Mouse (Mus musculus) CH12.LX (cell line): Measurements from ENCODE around the gene Thumpd1. TPM values are rescaled to one million over a fixed set of nuclear protein-coding genes. Genes with fewer than 3 reads are reported as not detected.

Source experiments
- DNase-seq: peaks from one replicate; pipeline ENCODE4 v3.0.0-alpha.2; 2013; ENCODE audit errors: extremely low read depth
- H3K27ac ChIP-seq: 2 replicates; pipeline ENCODE4 v1.5.1; 2012; ENCODE audit warnings: low read depth, mild to moderate bottlenecking, control low read depth, moderate library complexity; ENCODE audit not compliant: insufficient read depth
- H3K27me3 ChIP-seq: replicated peaks from 2 replicates; pipeline ENCODE3; 2012; ENCODE audit warnings: inconsistent platforms
- H3K36me3 ChIP-seq, 2 experiments: replicated peaks in 1 of 2; 2 replicates each; pipeline versions ENCODE3 to v1.6.1; 2012; ENCODE audit warnings: inconsistent platforms in 1 of 2, low read length in 1 of 2, mild to moderate bottlenecking in 1 of 2, mixed read lengths in 1 of 2, moderate library complexity in 1 of 2; ENCODE audit not compliant: control insufficient read depth in 1 of 2, insufficient read depth in 1 of 2
- H3K4me1 ChIP-seq, 2 experiments: 2 replicates each; pipeline ENCODE4 v1.6.1; 2012; ENCODE audit warnings: inconsistent platforms in 1 of 2, moderate library complexity in 1 of 2; ENCODE audit not compliant: insufficient read depth in 2 of 2, control insufficient read depth in 1 of 2
- H3K4me2 ChIP-seq: 2 replicates; pipeline ENCODE4 v1.6.1; 2012; ENCODE audit warnings: low read depth, mild to moderate bottlenecking, control low read depth; ENCODE audit not compliant: poor library complexity, insufficient read depth, severe bottlenecking
- H3K4me3 ChIP-seq, 3 experiments: fragments of 150-350 bp in 1 of 3; sonication (generic) in 1 of 3; replicated peaks in 1 of 3; 2 replicates each; pipeline versions ENCODE3 to v1.5.1; 2011 to 2012; ENCODE audit warnings: low read depth in 2 of 3, low read length in 2 of 3, mild to moderate bottlenecking in 2 of 3, moderate library complexity in 2 of 3, control low read depth in 1 of 3, improper control_type of control experiment in 1 of 3, inconsistent platforms in 1 of 3, mixed read lengths in 1 of 3; ENCODE audit not compliant: poor library complexity in 1 of 3
- H3K79me2 ChIP-seq: replicated peaks from 2 replicates; pipeline ENCODE4 v1.6.1; 2012; ENCODE audit warnings: mild to moderate bottlenecking, moderate library complexity; ENCODE audit not compliant: control insufficient read depth, poor library complexity, insufficient read depth, severe bottlenecking; ENCODE audit errors: extremely low read depth
- H3K9ac ChIP-seq: 2 replicates; pipeline ENCODE4 v1.6.1; 2012; ENCODE audit warnings: low read depth, mild to moderate bottlenecking, control low read depth, moderate library complexity; ENCODE audit not compliant: insufficient read depth
- H3K9me3 ChIP-seq: replicated peaks from 2 replicates; pipeline ENCODE3; 2012; ENCODE audit warnings: low read length, inconsistent platforms, mixed read lengths
- CTCF ChIP-seq, 2 experiments: IDR thresholded peaks in 1 of 2; conservative IDR thresholded peaks in 1 of 2; 2 replicates each; pipeline ENCODE4 v1.5.1; 2011 to 2012; ENCODE audit warnings: low read depth in 2 of 2, low read length in 2 of 2, improper control_type of control experiment in 1 of 2, inconsistent platforms in 1 of 2, mild to moderate bottlenecking in 1 of 2, moderate library complexity in 1 of 2
- ELF1 ChIP-seq: IDR thresholded peaks from 2 replicates; pipeline ENCODE4 v1.6.1; 2014; ENCODE audit warnings: low read depth, mild to moderate bottlenecking, inconsistent platforms, low read length, improper control_type of control experiment
- EP300 ChIP-seq: IDR thresholded peaks from 2 replicates; pipeline ENCODE4 v1.6.1; 2011; ENCODE audit warnings: low read length, improper control_type of control experiment
- GABPA ChIP-seq: IDR thresholded peaks from 2 replicates; pipeline ENCODE4 v1.6.1; 2012; ENCODE audit warnings: low read depth, low read length, improper control_type of control experiment, inconsistent platforms; ENCODE audit not compliant: insufficient replicate concordance
- HCFC1 ChIP-seq: IDR thresholded peaks from 2 replicates; pipeline ENCODE4 v1.6.1; 2012; ENCODE audit warnings: low read depth, mild to moderate bottlenecking, inconsistent platforms, low read length, improper control_type of control experiment
- JUND ChIP-seq: conservative IDR thresholded peaks from 2 replicates; pipeline ENCODE4 v1.6.1; 2011; ENCODE audit warnings: low read depth, low read length, improper control_type of control experiment
- MAFK ChIP-seq: IDR thresholded peaks from 2 replicates; pipeline ENCODE4 v1.6.1; 2011; ENCODE audit warnings: low read length, improper control_type of control experiment; ENCODE audit not compliant: insufficient replicate concordance
- NRF1 ChIP-seq: IDR thresholded peaks from 2 replicates; pipeline ENCODE4 v1.6.1; 2014; ENCODE audit warnings: low read depth, mild to moderate bottlenecking, inconsistent platforms, low read length, improper control_type of control experiment, moderate library complexity
- POLR2AphosphoS2 ChIP-seq: IDR thresholded peaks from 2 replicates; pipeline ENCODE4 v1.6.1; 2011; ENCODE audit warnings: low read depth, low read length, improper control_type of control experiment
- TBP ChIP-seq: conservative IDR thresholded peaks from 2 replicates; pipeline ENCODE4 v1.6.1; 2011; ENCODE audit warnings: low read depth, low read length, improper control_type of control experiment
- USF2 ChIP-seq: conservative IDR thresholded peaks from 2 replicates; pipeline ENCODE4 v1.6.1; 2011; ENCODE audit warnings: low read depth, low read length, improper control_type of control experiment
- ZKSCAN1 ChIP-seq: IDR thresholded peaks from 2 replicates; pipeline ENCODE4 v1.6.1; 2012; ENCODE audit warnings: low read depth, inconsistent platforms, low read length, improper control_type of control experiment, borderline replicate concordance
- ZNF384 ChIP-seq: IDR thresholded peaks from 2 replicates; pipeline ENCODE4 v1.6.1; 2012; ENCODE audit warnings: low read depth, low read length, improper control_type of control experiment, inconsistent platforms
- dilution Hi-C: fragments of 300-500 bp; cut with MboI; formaldehyde crosslinking; loops from 2 replicates; pipeline ENCODE4 v1.14.3; 2020; ENCODE audit warnings: low sequenced_read_pairs; ENCODE audit not compliant: extremely low pct_unique_long_range_greater_than_20kb, extremely low pct_ligation_motif_present
- in situ Hi-C: fragments of 300-500 bp; cut with MboI; formaldehyde crosslinking; loops from 3 replicates; pipeline ENCODE4 v1.14.3; 2019; ENCODE audit warnings: low sequenced_read_pairs, low pct_ligation_motif_present, low pct_unique_long_range_greater_than_20kb, mixed read lengths
- polyA plus RNA-seq: library from polyadenylated mRNA; unstranded; fragments of >175 nt; gene quantifications from 2 replicates; pipeline ENCODE4 v1.2.1, GENCODE M21; 2012; ENCODE audit warnings: low read depth; ENCODE audit not compliant: insufficient read length
- total RNA-seq, 2 experiments: library from RNA; depleted of rRNA; stranded (reverse); fragments of 300-350 nt in 1 of 2; fragments of >200 nt in 1 of 2; gene quantifications; 2 replicates each; pipeline ENCODE4 v1.2.3; 2012 to 2014

Thumpd1 gene
- total and polyA plus RNA-seq, 3 experiments = 49.3 to 105 (median 102) TPM

GRCm38 (mm10) chr7:119720947-119721310, 331 bp upstream of the Thumpd1 start:
- Histone ChIP-seq H3K36me3 (peaks cover 22 to 32% of the 10 kb centered on the region in 2 experiments), H3K27me3 (no peaks in the 10 kb centered on the region), H3K9me3 (no peaks in the 10 kb centered on the region), H3K27ac (no peak overlapping the region), H3K9ac (peak overlapping the region; percentile 71), H3K79me2 (peaks cover 10% of the 10 kb centered on the region), H3K4me1 (peaks cover 6 to 14% of the 10 kb centered on the region in 2 experiments), H3K4me3 (peak overlapping the region; percentile 86 to 98 (median 97)), H3K4me2 (peak overlapping the region; percentile 64; the same call in 1 of the 2 replicates)
- TF ChIP-seq EP300 (no peak), ZNF384 (no peak), JUND (no peak), ZKSCAN1 (no peak), TBP (no peak), ELF1 (no peak), MAFK (no peak), GABPA (no peak)
- in situ Hi-C loops = no loop called here
- DNase-seq = no peak
- dilution Hi-C loops = no loop called here

- dilution Hi-C loops = no loop called here
- peaks cover 27 to 41% of the 10 kb centered on the region in 2 experiments for H3K36me3 ChIP-seq
- peak; percentile 82 for TF ChIP-seq POLR2AphosphoS2
- TF ChIP-seq HCFC1 = no peak
- no peak for TF ChIP-seq CTCF (conservative IDR thresholded peaks at IDR 0.05 in 1 of 2, IDR thresholded peaks at IDR 0.05 in 1 of 2; ENCODE audit: low read depth in 2 of 2, low read length in 2 of 2)
- no peak for TF ChIP-seq USF2
- TF ChIP-seq TBP = no peak
- TF ChIP-seq, all 38 proteins: peak for 1
- DNase-seq = no peak
- Histone ChIP-seq H3K4me2 (no peak overlapping the region), H3K4me1 (peaks cover 3 to 6% of the 10 kb centered on the region in 2 experiments; a peak in 2 of 4 replicates), H3K9ac (no peak overlapping the region), H3K27ac (no peak overlapping the region), H3K27me3 (no peaks in the 10 kb centered on the region), H3K79me2 (no peaks in the 10 kb centered on the region; the same call in 1 of the 2 replicates), H3K4me3 (no peak overlapping the region), H3K9me3 (no peaks in the 10 kb centered on the region)
- in situ Hi-C loops = no loop called here
Measured at GRCm38 (mm10) chr7:119714111-119714510, 6.5 kb downstream of the Thumpd1 start.

- in situ Hi-C loops = no loop called here
- Histone ChIP-seq H3K4me1 (peaks cover 0 to 7% of the 10 kb centered on the region in 2 experiments; a peak in 2 of 4 replicates), H3K27ac (no peak overlapping the region), H3K9me3 (no peaks in the 10 kb centered on the region), H3K36me3 (no peaks in the 10 kb centered on the region), H3K4me2 (no peak overlapping the region)
- no peak for TF ChIP-seq NRF1
- TF ChIP-seq, all 38 proteins: peak for 0
- Histone ChIP-seq H3K9ac (no peak overlapping the region), H3K27me3 (peaks cover 4% of the 10 kb centered on the region), H3K79me2 (no peaks in the 10 kb centered on the region), H3K4me3 (no peak overlapping the region)
- no peak for DNase-seq
- dilution Hi-C loops = no loop called here
Measured at GRCm38 (mm10) chr7:119694926-119695325, 25.7 kb downstream of the Thumpd1 start.
